Mouse (Mus musculus): Measurements from ENCODE around the gene Anks6.
"Not testable (repeated sequence)": the region's sequence is repeated elsewhere in the genome, so short reads cannot be mapped to it uniquely, and the experiment has no call there.

The Anks6 gene

DNA sequence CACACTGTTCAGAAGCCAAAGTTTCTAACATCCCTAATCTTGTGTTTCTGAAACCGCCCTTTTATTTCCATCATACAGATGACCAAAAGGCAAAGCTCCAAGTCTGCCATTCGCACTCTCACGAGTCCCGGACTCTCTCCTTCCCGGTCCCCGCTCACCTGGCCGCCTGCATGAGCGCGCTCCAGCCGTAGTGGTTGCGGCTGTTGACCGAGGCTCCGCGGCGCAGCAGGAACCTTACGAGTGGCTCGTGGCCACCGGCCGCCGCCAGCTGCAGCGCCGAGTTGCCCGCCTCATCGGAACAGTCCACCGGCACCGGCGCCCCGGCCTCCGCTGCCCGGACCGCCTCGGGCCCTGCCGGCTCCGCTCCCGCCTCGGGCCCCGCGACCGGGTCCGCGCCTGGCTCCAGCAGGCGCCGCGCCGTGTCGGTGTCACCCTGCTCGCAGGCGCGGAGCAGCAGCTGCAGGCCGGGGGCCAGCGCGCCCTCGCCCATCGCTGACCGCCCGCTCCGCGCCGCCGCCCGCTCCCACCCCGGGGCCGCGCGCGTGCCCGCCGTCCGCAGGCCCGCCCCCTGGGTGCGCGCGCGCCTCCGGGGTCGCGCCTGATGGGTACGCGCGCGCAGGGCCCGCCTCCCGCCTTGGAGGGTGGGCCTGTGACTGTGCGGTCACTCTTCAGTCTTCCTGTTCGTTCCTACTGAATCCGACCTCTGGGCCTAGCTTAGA lies at the start of gene Anks6:
Anks6 (minus strand) TSS at position 637 of the 719 bp plus-strand sequence.
- in situ Hi-C loops (cut with MboI, MseI) = no loop called here

- in situ Hi-C loops (cut with MboI, MseI) = no loop called here
Observed at GRCm38 (mm10) chr4:47103561-47103960, 46.3 kb upstream of the Anks6 start.

GRCm38 (mm10) chr4:47093647-47094046 lies 36.4 kb upstream of the Anks6 start:
- in situ Hi-C loops (cut with MboI, MseI) = no loop called here

GRCm38 (mm10) chr4:47093161-47093560 lies 35.9 kb upstream of the Anks6 start:
- in situ Hi-C loops (cut with MboI, MseI) = no loop called here

GRCm38 (mm10) chr4:47092387-47093021 lies 35.3 kb upstream of the Anks6 start:
- in situ Hi-C loops (cut with MboI, MseI) = no loop called here

GRCm38 (mm10) chr4:47091493-47092386 lies 34.5 kb upstream of the Anks6 start, which contains the start of gene Galnt12:
Gene Galnt12 (plus strand): TSS chr4:47091909.
- in situ Hi-C loops (cut with MboI, MseI) = no loop called here

- in situ Hi-C loops (cut with MboI, MseI) = no loop called here
Observed at GRCm38 (mm10) chr4:47088671-47089070, 31.4 kb upstream of the Anks6 start.

DNA sequence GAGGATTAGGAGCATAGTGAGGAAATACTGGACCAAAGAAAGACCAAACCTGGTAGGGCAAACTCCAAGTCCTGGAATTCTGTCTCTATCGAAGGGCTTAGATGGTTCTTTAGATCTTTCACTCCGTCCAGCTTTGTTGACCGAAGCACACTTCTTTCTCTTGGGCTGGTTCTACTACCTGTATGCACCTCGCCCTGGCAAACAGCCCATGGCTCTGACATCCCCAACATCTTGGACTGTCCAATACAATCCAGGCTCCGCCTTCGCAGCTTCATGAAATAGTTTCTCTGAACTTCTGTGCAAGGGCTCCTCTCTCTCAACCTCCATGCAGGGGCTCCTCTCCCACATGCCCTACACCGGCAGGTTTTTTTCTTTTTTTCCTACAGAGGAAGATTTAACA lies 26.6 kb upstream of the Anks6 start:
- in situ Hi-C loops (cut with MboI, MseI) = no loop called here

DNA sequence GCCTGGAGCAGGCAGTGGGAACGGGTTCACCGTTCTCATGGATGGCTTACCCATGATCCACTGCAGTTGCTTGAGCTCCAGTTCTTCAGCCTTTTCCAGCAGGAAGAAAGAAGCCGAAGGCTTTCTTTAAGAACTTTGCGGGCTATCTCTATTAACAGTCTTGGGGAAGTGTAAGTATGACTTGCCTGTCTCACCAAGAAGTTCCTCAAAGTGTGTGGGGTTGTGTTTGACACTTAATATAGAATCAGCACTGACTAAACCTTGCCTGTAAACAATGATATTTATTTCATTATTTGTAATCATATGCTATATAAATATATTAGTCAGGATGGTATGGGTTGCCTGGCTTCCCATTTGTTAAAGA lies 23.4 kb upstream of the Anks6 start:
- in situ Hi-C loops (cut with MboI, MseI) = no loop called here

- in situ Hi-C loops (cut with MboI, MseI) = no loop called here
Observed at GRCm38 (mm10) chr4:47079997-47080646, 22.9 kb upstream of the Anks6 start.

DNA sequence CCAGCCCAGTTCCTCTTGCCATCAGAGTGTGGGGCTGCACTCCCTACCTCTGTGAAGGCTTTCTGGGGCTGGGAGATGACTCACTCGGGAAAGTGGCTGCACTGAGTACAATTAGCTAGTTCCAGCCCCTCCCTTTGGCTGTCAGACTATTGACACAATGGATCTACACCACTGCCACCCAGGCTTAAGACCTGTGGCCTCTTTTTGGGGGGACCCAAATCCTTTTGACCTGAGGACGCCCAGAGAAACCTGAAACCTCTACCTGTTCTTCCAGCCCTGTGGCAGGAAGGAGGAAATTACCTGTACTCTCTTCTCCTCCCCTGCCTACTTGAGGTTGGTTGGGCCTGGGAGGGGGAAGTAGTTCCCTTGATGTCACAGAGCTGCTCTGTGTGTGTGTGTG lies 17.8 kb upstream of the Anks6 start:
- in situ Hi-C loops (cut with MboI, MseI) = no loop called here

- in situ Hi-C loops (cut with MboI, MseI) = no loop called here
Observed at GRCm38 (mm10) chr4:47060900-47061299, 3.7 kb upstream of the Anks6 start.

DNA sequence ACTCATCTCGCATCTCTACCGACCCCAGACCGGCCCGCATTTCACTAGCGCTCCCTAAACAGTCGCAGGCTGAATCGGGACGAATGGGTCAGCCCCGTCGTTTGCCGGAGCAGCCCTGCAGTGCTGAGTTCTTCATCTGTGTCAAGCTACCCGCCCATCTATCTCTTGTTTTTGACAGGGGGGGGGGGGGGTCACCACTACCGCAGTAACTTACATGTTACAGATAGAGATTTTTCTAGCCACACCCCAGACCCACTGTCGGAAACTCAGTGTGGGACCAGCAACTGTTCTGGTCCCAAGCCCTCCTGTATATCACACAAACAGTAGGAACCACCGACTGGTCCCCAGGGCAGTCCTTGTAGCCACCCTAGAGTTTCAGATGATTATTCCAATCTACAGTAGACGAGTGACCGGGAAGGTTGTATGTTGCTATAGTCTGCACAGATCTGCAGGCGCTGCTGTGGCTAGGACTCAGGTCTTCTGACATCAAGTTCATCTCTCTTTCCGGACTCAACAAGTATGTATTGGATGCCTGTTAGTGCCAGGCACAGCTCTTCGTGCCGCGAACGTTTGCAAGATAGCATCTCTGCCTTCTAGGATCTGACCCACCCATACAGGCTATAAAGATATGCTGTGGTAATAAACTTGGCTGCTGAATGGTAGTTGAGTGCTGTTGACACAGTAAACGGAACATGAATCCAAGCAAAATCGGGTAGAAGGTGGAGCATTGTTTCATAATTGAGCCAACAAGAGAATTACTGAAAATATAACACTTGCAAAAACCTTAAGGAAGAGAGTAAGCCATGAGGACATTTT lies 491 bp upstream of the Anks6 start:
- in situ Hi-C loops (cut with MboI, MseI) = no loop called here

GRCm38 (mm10) chr4:47055570-47056080 lies 1.6 kb downstream of the Anks6 start:
- in situ Hi-C loops (cut with MboI, MseI) = no loop called here

GRCm38 (mm10) chr4:47055170-47055569 lies 2.1 kb downstream of the Anks6 start:
- in situ Hi-C loops (cut with MboI, MseI) = not testable (repeated sequence)

GRCm38 (mm10) chr4:47051905-47052304 lies 5.3 kb downstream of the Anks6 start:
- in situ Hi-C loops (cut with MboI, MseI) = no loop called here

GRCm38 (mm10) chr4:47050642-47051381 lies 6.4 kb downstream of the Anks6 start:
- in situ Hi-C loops (cut with MboI, MseI) = no loop called here

DNA sequence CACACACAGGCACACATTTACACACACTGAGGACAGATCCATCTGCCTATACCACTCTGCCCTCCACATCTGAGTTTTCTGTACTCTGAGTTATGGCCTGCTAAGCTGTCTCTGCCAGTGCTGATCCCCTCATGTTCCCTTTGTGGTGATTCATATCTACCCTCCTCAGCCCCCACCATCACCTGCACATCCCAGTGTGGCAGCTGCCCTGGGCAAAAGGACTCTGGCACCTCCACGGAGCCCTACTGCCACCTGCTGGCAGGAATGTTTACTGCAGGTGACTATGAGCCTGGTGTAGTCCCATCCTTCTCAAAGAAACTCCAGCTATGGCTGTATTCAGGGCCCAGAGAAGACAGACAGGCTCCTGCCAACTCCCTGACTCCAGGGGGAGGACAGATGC lies 7.1 kb downstream of the Anks6 start:
- in situ Hi-C loops (cut with MboI, MseI) = no loop called here

DNA sequence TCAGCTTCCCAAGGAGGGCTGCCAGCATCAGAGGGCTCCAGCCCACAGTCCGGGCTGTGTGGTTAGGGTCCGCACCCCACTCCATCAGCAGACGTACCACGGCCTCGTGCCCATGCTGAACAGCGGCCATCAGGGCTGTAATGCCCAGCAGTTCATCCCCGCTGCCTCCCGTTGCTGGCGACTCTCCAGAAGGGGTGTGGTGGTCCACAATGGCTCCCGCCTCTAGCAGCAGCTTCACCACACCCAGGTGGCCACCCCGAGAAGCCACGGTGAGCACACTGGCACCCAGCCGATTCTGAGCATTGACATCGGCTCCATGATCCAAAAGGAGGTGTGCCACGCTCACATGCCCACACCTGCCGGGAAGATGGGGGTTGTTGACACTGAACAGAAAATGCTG lies 8.0 kb downstream of the Anks6 start:
- in situ Hi-C loops (cut with MboI, MseI) = no loop called here

DNA sequence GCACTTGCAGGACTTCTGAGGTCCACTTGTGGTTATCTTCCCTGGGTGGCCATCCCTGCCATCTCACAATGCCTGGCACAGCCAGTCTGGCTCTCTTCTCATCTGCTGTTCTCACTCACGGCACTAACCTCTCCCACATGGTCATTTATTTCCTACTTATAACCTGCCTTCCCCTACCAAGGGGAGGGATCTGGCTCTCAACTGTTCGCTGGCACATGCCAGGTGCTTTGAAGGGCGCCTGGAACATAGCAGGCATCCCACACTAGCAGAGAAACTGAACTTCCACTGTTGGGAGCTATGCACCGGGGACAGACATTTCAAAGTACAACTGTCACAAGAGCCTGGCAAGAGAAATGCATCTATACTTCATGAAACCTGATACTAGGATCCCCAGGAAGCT lies 9.5 kb downstream of the Anks6 start:
- in situ Hi-C loops (cut with MboI, MseI) = no loop called here
